In the genomic region with DNA sequence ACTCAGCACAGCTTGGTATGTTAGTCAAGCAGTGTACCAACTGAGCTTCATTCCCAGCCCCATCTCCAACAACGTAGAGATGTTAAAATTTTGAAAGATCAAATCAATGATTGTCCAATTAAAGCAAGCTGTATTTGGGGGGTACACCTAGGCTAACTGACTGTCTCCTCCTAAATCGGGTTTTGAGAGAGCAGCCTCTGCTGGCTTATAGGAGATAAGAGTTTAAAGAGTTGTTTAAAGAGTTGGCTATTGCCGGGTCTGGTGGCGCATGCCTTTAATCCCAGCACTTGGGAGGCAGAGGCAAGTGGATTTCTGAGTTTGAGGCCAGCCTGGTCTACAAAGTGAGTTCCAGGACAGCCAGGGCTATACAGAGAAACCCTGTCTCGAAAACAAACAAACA, we compare ENCODE assay signal across 9 mouse cellular contexts. TPM values are rescaled to one million over a fixed set of nuclear protein-coding genes. Genes with fewer than 3 reads are reported as not detected.
DNase-seq lines count a peak whose midpoint lies in the region; ATAC-seq and TF ChIP-seq lines count a peak whose summit lies in the region.
"Not testable (repeated sequence)": the region's sequence is repeated elsewhere in the genome, so short reads cannot be mapped to it uniquely, and the experiment has no call there.
"Had no signal": no experiment of that assay in that cellular context is flagged by ENCODE, and none has a peak within 500 bp of the region (broad histone marks: within the 10 kb centered on the region; RNA-seq: fewer than 3 reads in every experiment).

No protein-coding gene starts in this region.

- not testable (repeated sequence) for ATAC-seq in forebrain, embryonic 15.5 days (replicated peaks); heart, embryonic 16.5 days (replicated peaks; ENCODE audit: extremely low read depth, insufficient read depth, low FRiP score); intestine, embryonic 16.5 days; limb, embryonic 14.5 days (ENCODE audit: low FRiP score, low read depth); lung, postnatal 0 days; neural tube, embryonic 12.5 days (ENCODE audit: low FRiP score, low read depth)

- not testable (repeated sequence) for H3K36me3 ChIP-seq in forebrain, embryonic 15.5 days; heart, embryonic 16.5 days (ENCODE audit: control insufficient read depth, insufficient read depth); intestine, embryonic 16.5 days (ENCODE audit: control insufficient read depth, insufficient read depth, low read length); limb, embryonic 14.5 days (ENCODE audit: control insufficient read depth, insufficient read depth, low read length); lung, postnatal 0 days (ENCODE audit: insufficient read depth, low read length); neural tube, embryonic 12.5 days

- not testable (repeated sequence) for H3K27me3 ChIP-seq in forebrain, embryonic 15.5 days; heart, embryonic 16.5 days (ENCODE audit: control insufficient read depth, insufficient read depth, low read length); intestine, embryonic 16.5 days (replicated peaks; ENCODE audit: control insufficient read depth, insufficient read depth, low read length); limb, embryonic 14.5 days (ENCODE audit: control insufficient read depth, insufficient read depth, low read length); lung, postnatal 0 days (replicated peaks; ENCODE audit: insufficient read depth, low read length); neural tube, embryonic 12.5 days (replicated peaks)

- not testable (repeated sequence) for TF ChIP-seq CTCF in lung, postnatal 0 days (IDR thresholded peaks at IDR 0.05)

- H3K4me3 ChIP-seq in forebrain, embryonic 15.5 days, result peak overlapping the region; percentile 96
- H3K4me3 ChIP-seq in heart, embryonic 16.5 days (ENCODE audit: low read length); intestine, embryonic 16.5 days (ENCODE audit: low read length); limb, embryonic 14.5 days (replicated peaks; ENCODE audit: low read length); lung, postnatal 0 days (ENCODE audit: low read depth, low read length); neural tube, embryonic 12.5 days: not testable (repeated sequence)

- peak; percentile 15 for DNase-seq in cerebellum, adult 9-11 months
- DNase-seq in limb, embryonic 14.5 days (ENCODE audit: low spot score); lung, postnatal 0 days (ENCODE audit: low spot score): not testable (repeated sequence)

- not testable (repeated sequence) for TF ChIP-seq POLR2A in limb, embryonic 14.5 days (IDR thresholded peaks at IDR 0.05; ENCODE audit: borderline replicate concordance, extremely low read depth, insufficient read depth, insufficient read length)

- not testable (repeated sequence) for H3K27ac ChIP-seq in forebrain, embryonic 15.5 days (replicated peaks); heart, embryonic 16.5 days (ENCODE audit: low read length); intestine, embryonic 16.5 days (ENCODE audit: low read length); limb, embryonic 14.5 days (replicated peaks; ENCODE audit: low read depth, low read length); lung, postnatal 0 days (ENCODE audit: low read length); neural tube, embryonic 12.5 days

- H3K4me1 ChIP-seq in forebrain, embryonic 15.5 days, result peaks cover 27% of the 10 kb centered on the region
- peaks cover 15% of the 10 kb centered on the region for H3K4me1 ChIP-seq in heart, embryonic 16.5 days (ENCODE audit: control insufficient read depth, insufficient read depth, low read length)
- not testable (repeated sequence) for H3K4me1 ChIP-seq in intestine, embryonic 16.5 days (ENCODE audit: control insufficient read depth, insufficient read depth, low read length); lung, postnatal 0 days (ENCODE audit: insufficient read depth, low read depth, low read length)
- H3K4me1 ChIP-seq in limb, embryonic 14.5 days (ENCODE audit: control insufficient read depth, insufficient read depth, low read length), result peaks cover 15% of the 10 kb centered on the region
- H3K4me1 ChIP-seq in neural tube, embryonic 12.5 days, result peaks cover 15% of the 10 kb centered on the region

- H3K9me3 ChIP-seq in forebrain, embryonic 15.5 days; heart, embryonic 16.5 days (replicated peaks; ENCODE audit: control insufficient read depth, low read length); intestine, embryonic 16.5 days (ENCODE audit: control insufficient read depth, low read length); limb, embryonic 14.5 days (ENCODE audit: control insufficient read depth, low read length); lung, postnatal 0 days (ENCODE audit: low read length); neural tube, embryonic 12.5 days: not testable (repeated sequence)

- 77% methylated on average over 5 of the region's 5 CpGs for WGBS in forebrain, embryonic 15.5 days
- 68% methylated on average over 5 of the region's 5 CpGs for WGBS in heart, embryonic 16.5 days
- 67% methylated on average over 5 of the region's 5 CpGs for WGBS in intestine, embryonic 16.5 days
- WGBS in limb, embryonic 14.5 days, result 79% methylated on average over 5 of the region's 5 CpGs
- WGBS in lung, postnatal 0 days, result 62% methylated on average over 5 of the region's 5 CpGs
- 77% methylated on average over 5 of the region's 5 CpGs for WGBS in neural tube, embryonic 12.5 days

- TF ChIP-seq EP300 in lung, postnatal 0 days (IDR thresholded peaks at IDR 0.05), result not testable (repeated sequence)

- peak overlapping the region; percentile 71; the same call in 1 of the 2 replicates for H3K4me2 ChIP-seq in forebrain, embryonic 15.5 days (replicated peaks)
- H3K4me2 ChIP-seq in heart, embryonic 16.5 days (ENCODE audit: low read depth, low read length), result peak overlapping the region; percentile 62
- peak overlapping the region; percentile 55; the same call in 1 of the 2 replicates for H3K4me2 ChIP-seq in intestine, embryonic 16.5 days (ENCODE audit: low read depth, low read length)
- H3K4me2 ChIP-seq in limb, embryonic 14.5 days (replicated peaks; ENCODE audit: low read depth, low read length, severe bottlenecking), result peak overlapping the region; percentile 53
- peak overlapping the region; percentile 83; the same call in 1 of the 2 replicates for H3K4me2 ChIP-seq in lung, postnatal 0 days (replicated peaks; ENCODE audit: low read depth, low read length)
- peak overlapping the region; percentile 87 for H3K4me2 ChIP-seq in neural tube, embryonic 12.5 days (replicated peaks)

- H3K9ac ChIP-seq in forebrain, embryonic 15.5 days (replicated peaks); heart, embryonic 16.5 days (ENCODE audit: low read length); intestine, embryonic 16.5 days (ENCODE audit: low read depth, low read length); limb, embryonic 14.5 days (ENCODE audit: low read depth, low read length, severe bottlenecking); lung, postnatal 0 days (replicated peaks; ENCODE audit: low read depth); neural tube, embryonic 12.5 days: not testable (repeated sequence)

RNA-seq across cellular contexts. Expression of gene Bfar, which starts 0.8 kb away (rescaled TPM):
- 52.7 and 53.1 TPM in 2 replicates for polyA plus RNA-seq in forebrain, embryonic 15.5 days (2015; fragmentation: Nextera tagmentation; extraction: Ambion mirVana)
- 37.4 and 44.3 TPM in 2 replicates for polyA plus RNA-seq in heart, embryonic 16.5 days (2015; fragmentation: Nextera tagmentation; extraction: Ambion mirVana)
- polyA plus RNA-seq in intestine, embryonic 16.5 days (2015; fragmentation: Nextera tagmentation; extraction: Ambion mirVana), result 36.6 and 38.3 TPM in 2 replicates
- polyA plus RNA-seq in limb, embryonic 14.5 days (2012; rRNA removed), result 45.8 and 52.0 TPM in 2 replicates
- polyA plus RNA-seq in limb, embryonic 14.5 days (2014; fragmentation: Nextera tagmentation; extraction: Ambion mirVana), result 49.8 and 55.7 TPM in 2 replicates
- polyA plus RNA-seq in lung, postnatal 0 days (2015; fragmentation: Nextera tagmentation; extraction: Ambion mirVana), result 33.3 and 33.4 TPM in 2 replicates
- 44.9 and 50.5 TPM in 2 replicates for polyA plus RNA-seq in neural tube, embryonic 12.5 days (2016; fragmentation: Nextera tagmentation; extraction: Ambion mirVana)

RNA-seq across cellular contexts. Expression of gene 3110001I22Rik, which starts 0.8 kb away (rescaled TPM):
- 7.0 and 8.4 TPM in 2 replicates for polyA plus RNA-seq in forebrain, embryonic 15.5 days (2015; fragmentation: Nextera tagmentation; extraction: Ambion mirVana)
- 2.9 and 3.5 TPM in 2 replicates for polyA plus RNA-seq in heart, embryonic 16.5 days (2015; fragmentation: Nextera tagmentation; extraction: Ambion mirVana)
- 3.4 and 4.1 TPM in 2 replicates for polyA plus RNA-seq in intestine, embryonic 16.5 days (2015; fragmentation: Nextera tagmentation; extraction: Ambion mirVana)
- polyA plus RNA-seq in limb, embryonic 14.5 days (2012; rRNA removed), result 2.8 and 4.3 TPM in 2 replicates
- polyA plus RNA-seq in limb, embryonic 14.5 days (2014; fragmentation: Nextera tagmentation; extraction: Ambion mirVana), result 5.2 and 5.9 TPM in 2 replicates
- 2.8 and 3.1 TPM in 2 replicates for polyA plus RNA-seq in lung, postnatal 0 days (2015; fragmentation: Nextera tagmentation; extraction: Ambion mirVana)
- 8.2 and 9.0 TPM in 2 replicates for polyA plus RNA-seq in neural tube, embryonic 12.5 days (2016; fragmentation: Nextera tagmentation; extraction: Ambion mirVana)

RNA-seq across cellular contexts. Expression of gene Parn, which starts 2.9 kb away (rescaled TPM):
- polyA plus RNA-seq in forebrain, embryonic 15.5 days (2015; fragmentation: Nextera tagmentation; extraction: Ambion mirVana), result 41.2 and 42.3 TPM in 2 replicates
- 29.0 and 29.2 TPM in 2 replicates for polyA plus RNA-seq in heart, embryonic 16.5 days (2015; fragmentation: Nextera tagmentation; extraction: Ambion mirVana)
- 35.8 and 39.4 TPM in 2 replicates for polyA plus RNA-seq in intestine, embryonic 16.5 days (2015; fragmentation: Nextera tagmentation; extraction: Ambion mirVana)
- 23.2 and 23.5 TPM in 2 replicates for polyA plus RNA-seq in limb, embryonic 14.5 days (2012; rRNA removed)
- polyA plus RNA-seq in limb, embryonic 14.5 days (2014; fragmentation: Nextera tagmentation; extraction: Ambion mirVana), result 39.7 and 41.1 TPM in 2 replicates
- 25.0 and 28.5 TPM in 2 replicates for polyA plus RNA-seq in lung, postnatal 0 days (2015; fragmentation: Nextera tagmentation; extraction: Ambion mirVana)
- polyA plus RNA-seq in neural tube, embryonic 12.5 days (2016; fragmentation: Nextera tagmentation; extraction: Ambion mirVana), result 37.8 and 41.9 TPM in 2 replicates

RNA-seq across cellular contexts. Expression of gene Pla2g10, which starts 59.9 kb away (rescaled TPM):
- not detected in 2 replicates for polyA plus RNA-seq in forebrain, embryonic 15.5 days (2015; fragmentation: Nextera tagmentation; extraction: Ambion mirVana)
- polyA plus RNA-seq in heart, embryonic 16.5 days (2015; fragmentation: Nextera tagmentation; extraction: Ambion mirVana), result 0.43 and 0.56 TPM in 2 replicates
- 8.5 and 8.7 TPM in 2 replicates for polyA plus RNA-seq in intestine, embryonic 16.5 days (2015; fragmentation: Nextera tagmentation; extraction: Ambion mirVana)
- 0.12 and 0.19 TPM in 2 replicates for polyA plus RNA-seq in limb, embryonic 14.5 days (2012; rRNA removed)
- polyA plus RNA-seq in limb, embryonic 14.5 days (2014; fragmentation: Nextera tagmentation; extraction: Ambion mirVana), result 0.26 TPM in 1 of 2 replicates, not detected in the other
- polyA plus RNA-seq in lung, postnatal 0 days (2015; fragmentation: Nextera tagmentation; extraction: Ambion mirVana), result 1.5 and 1.7 TPM in 2 replicates
- polyA plus RNA-seq in neural tube, embryonic 12.5 days (2016; fragmentation: Nextera tagmentation; extraction: Ambion mirVana), result 0.27 TPM in 1 of 2 replicates, not detected in the other
- polyA plus RNA-seq: lung, adult 2 months; urinary bladder, adult 2 months had no signal
